Mouse (Mus musculus) mouse trophoblast stem cell (cell line): ENCODE measurements around the gene Adgrd1.

Experiments
- in situ Hi-C, 2 experiments: fragments of 300-500 bp; cut with MseI, MboI; formaldehyde crosslinking; loops; 2 replicates in 1 of 2; 3 replicates in 1 of 2; pipeline ENCODE4 v1.15.1; 2025

Adgrd1 gene

GRCm38 (mm10) chr5:129155023-129155901 is 58.7 kb downstream of the Adgrd1 start:
- in situ Hi-C loops: no loop called here

GRCm38 (mm10) chr5:129155902-129156311 is 59.4 kb downstream of the Adgrd1 start:
- in situ Hi-C loops: no loop called here

- in situ Hi-C loops: loop anchor here in 1 of 2 experiments (5.0 kb wide), 1 partner anchor 99 kb away; no protein-coding TSS in a partner anchor
Measured at GRCm38 (mm10) chr5:129161372-129162051, 65.0 kb downstream of the Adgrd1 start.

- in situ Hi-C loops: loop anchor here in 1 of 2 experiments (5.0 kb wide), 1 partner anchor 101 kb away; no protein-coding TSS in a partner anchor
Measured at GRCm38 (mm10) chr5:129163416-129163815, 66.9 kb downstream of the Adgrd1 start.

GRCm38 (mm10) chr5:129164091-129164490 is 67.5 kb downstream of the Adgrd1 start:
- in situ Hi-C loops: loop anchor here in 1 of 2 experiments (5.0 kb wide), 1 partner anchor 102 kb away; no protein-coding TSS in a partner anchor

- in situ Hi-C loops: loop anchor here (5.0 kb wide), 1 partner anchor 103 kb away; no protein-coding TSS in a partner anchor
Measured at GRCm38 (mm10) chr5:129164911-129165584, 68.5 kb downstream of the Adgrd1 start.

GRCm38 (mm10) chr5:129165595-129165994 is 69.0 kb downstream of the Adgrd1 start:
- in situ Hi-C loops: loop anchor here in 1 of 2 experiments (5.0 kb wide), 1 partner anchor 103 kb away; no protein-coding TSS in a partner anchor

- in situ Hi-C loops: loop anchor here in 1 of 2 experiments (5.0 kb wide), 1 partner anchor 107 kb away; no protein-coding TSS in a partner anchor
Measured at GRCm38 (mm10) chr5:129169090-129169489, 72.5 kb downstream of the Adgrd1 start.

- in situ Hi-C loops: loop anchor here in 1 of 2 experiments (5.0 kb wide), 1 partner anchor 107 kb away; no protein-coding TSS in a partner anchor
Measured at GRCm38 (mm10) chr5:129169567-129169966, 73.0 kb downstream of the Adgrd1 start.

GRCm38 (mm10) chr5:129172533-129172932 is 76.0 kb downstream of the Adgrd1 start:
- in situ Hi-C loops: no loop called here

- in situ Hi-C loops: loop anchor here in 1 of 2 experiments (5.0 to 25.0 kb wide), 2 partner anchors 186 to 411 kb away; no protein-coding TSS in a partner anchor
Measured at GRCm38 (mm10) chr5:129175925-129176324, 79.4 kb downstream of the Adgrd1 start.

- in situ Hi-C loops: loop anchor here in 1 of 2 experiments (5.0 to 25.0 kb wide), 2 partner anchors 184 to 409 kb away; no protein-coding TSS in a partner anchor
Measured at GRCm38 (mm10) chr5:129177697-129178511, 81.4 kb downstream of the Adgrd1 start.

- in situ Hi-C loops: loop anchor here in 1 of 2 experiments (5.0 to 25.0 kb wide), 2 partner anchors 183 to 408 kb away; no protein-coding TSS in a partner anchor
Measured at GRCm38 (mm10) chr5:129179356-129179755, 82.8 kb downstream of the Adgrd1 start.

GRCm38 (mm10) chr5:129179995-129180714 is 83.6 kb downstream of the Adgrd1 start:
- in situ Hi-C loops: loop anchor here (5.0 to 25.0 kb wide), 3 partner anchors 182 to 407 kb away; partner anchors contain the start of gene Mmp17 (in 1 of the 2)

GRCm38 (mm10) chr5:129180715-129181228 is 84.2 kb downstream of the Adgrd1 start:
- in situ Hi-C loops: loop anchor here (10.0 to 25.0 kb wide), 2 partner anchors 182 to 404 kb away; partner anchors contain the start of gene Mmp17 (in 1 of the 2)

GRCm38 (mm10) chr5:129181450-129181849 is 84.9 kb downstream of the Adgrd1 start:
- in situ Hi-C loops: loop anchor here (10.0 to 25.0 kb wide), 2 partner anchors 181 to 403 kb away; partner anchors contain the start of gene Mmp17 (in 1 of the 2)

GRCm38 (mm10) chr5:129182554-129182953 is 86.0 kb downstream of the Adgrd1 start:
- in situ Hi-C loops: loop anchor here (10.0 to 25.0 kb wide), 2 partner anchors 180 to 402 kb away; partner anchors contain the start of gene Mmp17 (in 1 of the 2)

GRCm38 (mm10) chr5:129186260-129186659 is 89.7 kb downstream of the Adgrd1 start:
- in situ Hi-C loops: loop anchor here (10.0 to 25.0 kb wide), 2 partner anchors 176 to 399 kb away; partner anchors contain the start of gene Mmp17 (in 1 of the 2)
